Mouse (Mus musculus) intestine, postnatal 0 days (tissue): ENCODE data around the gene Gm35549. TPM values are rescaled to one million over a fixed set of nuclear protein-coding genes. Genes with fewer than 3 reads are reported as not detected.

ENCODE experiments used
- ATAC-seq: fragments of 200-750 bp; cut with Nextera tagmentation; 2 replicates; pipeline ENCODE4 v1.8.0; 2017; ENCODE audit warnings: mild to moderate bottlenecking, moderate TSS enrichment, moderate library complexity
- H3K27ac ChIP-seq: fragments of 300-500 bp; sonication (generic); 2 replicates; pipeline ENCODE4 v1.5.1; 2014; ENCODE audit warnings: mild to moderate bottlenecking, low read depth, low read length, moderate library complexity
- H3K27me3 ChIP-seq: fragments of 300-500 bp; sonication (generic); replicated peaks from 2 replicates; pipeline ENCODE4 v1.6.1; 2014; ENCODE audit warnings: low read length, mixed read lengths; ENCODE audit not compliant: control insufficient read depth, insufficient read depth
- H3K36me3 ChIP-seq: fragments of 300-500 bp; sonication (generic); 2 replicates; pipeline ENCODE4 v1.6.1; 2014; ENCODE audit warnings: mild to moderate bottlenecking, moderate library complexity; ENCODE audit not compliant: control insufficient read depth, insufficient read depth
- H3K4me1 ChIP-seq: fragments of 300-500 bp; sonication (generic); replicated peaks from 2 replicates; pipeline ENCODE4 v1.6.1; 2014; ENCODE audit warnings: antibody characterized with exemption, low read length, mixed read lengths; ENCODE audit not compliant: control insufficient read depth, insufficient read depth
- H3K4me2 ChIP-seq: fragments of 300-500 bp; sonication (generic); replicated peaks from 2 replicates; pipeline ENCODE4 v1.6.1; 2014; ENCODE audit warnings: low read depth, mild to moderate bottlenecking, moderate library complexity
- H3K4me3 ChIP-seq: fragments of 300-500 bp; sonication (generic); 2 replicates; pipeline ENCODE4 v1.5.1; 2014; ENCODE audit warnings: low read depth, low read length
- H3K9ac ChIP-seq: fragments of 300-500 bp; sonication (generic); 2 replicates; pipeline ENCODE4 v1.6.1; 2014; ENCODE audit warnings: mild to moderate bottlenecking, low read depth, low read length
- H3K9me3 ChIP-seq: fragments of 300-500 bp; sonication (generic); 2 replicates; pipeline ENCODE4 v1.6.1; 2016; ENCODE audit warnings: mixed run types; ENCODE audit not compliant: control insufficient read depth
- CTCF ChIP-seq: sonication (generic); IDR thresholded peaks from 2 replicates; pipeline ENCODE4 v1.5.1; 2016; ENCODE audit warnings: low read depth, mild to moderate bottlenecking, control low read depth, antibody characterized with exemption, moderate library complexity
- WGBS: fragments of 180-500 bp; shearing (Covaris S2); extraction: QIAGEN DNeasy Blood & Tissue Kit; methylation state at CpG from one replicate; pipeline ENCODE4 v1.1.7; 2014; 5-methylcytosine and 5-hydroxymethylcytosine counted together
- polyA plus RNA-seq: library from polyadenylated mRNA; unstranded; fragments of >200 nt; fragmentation: Nextera tagmentation; extraction: Ambion mirVana; gene quantifications from 2 replicates; pipeline ENCODE4 v1.2.1, GENCODE M21; 2015

Gene Gm35549
- polyA plus RNA-seq, 1 experiment from 2014 or later = not detected

DNA sequence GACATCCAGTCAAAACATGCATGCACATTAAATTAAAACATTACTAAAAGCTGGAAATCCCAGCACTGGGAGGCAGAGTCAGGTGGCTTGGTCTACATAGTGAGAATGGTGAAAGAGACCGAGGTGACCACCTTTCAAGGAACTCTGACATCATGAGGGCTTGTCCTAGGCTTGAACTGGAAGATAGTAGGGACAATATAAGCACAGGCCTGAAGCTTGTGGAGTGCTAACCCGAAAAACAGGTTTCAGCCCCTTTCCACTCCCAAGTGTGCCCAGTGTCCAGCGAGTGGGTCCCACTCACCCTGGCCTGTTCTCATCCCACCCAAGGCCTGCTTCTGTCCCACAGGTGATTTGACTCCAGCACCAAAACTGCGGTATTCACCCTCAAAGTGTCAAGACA is 6.6 kb downstream of the Gm35549 start:
- no peaks in the 10 kb centered on the region for H3K9me3 ChIP-seq
- WGBS = 75% methylated on average over 4 of the region's 4 CpGs

DNA sequence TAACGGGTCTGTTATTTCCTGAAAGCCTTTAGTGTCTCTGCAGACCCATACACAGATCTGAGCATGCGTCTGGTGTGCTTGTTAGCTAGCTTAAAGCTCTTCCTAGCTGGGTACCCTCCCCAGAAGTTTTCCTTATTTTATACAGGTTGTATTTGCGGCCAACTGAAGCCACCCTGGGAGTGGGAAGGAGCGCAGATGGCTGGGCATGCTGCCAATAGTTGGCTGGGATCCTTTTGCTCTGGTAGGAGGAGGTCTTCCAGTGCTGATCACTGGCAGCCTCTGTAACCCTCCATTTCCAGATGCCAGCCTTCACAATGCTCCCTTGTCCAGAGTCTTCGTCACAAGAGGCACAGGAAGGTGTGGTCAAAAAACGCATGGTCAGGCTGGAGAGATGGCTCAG is 7.0 kb downstream of the Gm35549 start:
- H3K4me3 ChIP-seq = no peak overlapping the region
- H3K9ac ChIP-seq = no peak overlapping the region
- H3K27ac ChIP-seq = peak overlapping the region; percentile 41; the same call in 1 of the 2 replicates
- peaks cover 5% of the 10 kb centered on the region; the same call in 1 of the 2 replicates for H3K36me3 ChIP-seq
- no peaks in the 10 kb centered on the region for H3K9me3 ChIP-seq
- H3K27me3 ChIP-seq = no peaks in the 10 kb centered on the region
- H3K4me2 ChIP-seq = no peak overlapping the region
- WGBS = 56% methylated on average over 6 of the region's 6 CpGs
- TF ChIP-seq CTCF = no peak
- H3K4me1 ChIP-seq = no peaks in the 10 kb centered on the region
- no peak for ATAC-seq

More for the DNA sequence above, 6.6 kb downstream of the Gm35549 start:
- no peak for TF ChIP-seq CTCF
- Histone ChIP-seq H3K9ac (no peak overlapping the region), H3K4me3 (no peak overlapping the region), H3K4me2 (no peak overlapping the region), H3K36me3 (peaks cover 5% of the 10 kb centered on the region; the same call in 1 of the 2 replicates), H3K4me1 (no peaks in the 10 kb centered on the region), H3K27me3 (no peaks in the 10 kb centered on the region), H3K27ac (peak overlapping the region; percentile 41; the same call in 1 of the 2 replicates)
- 0 out of 2 replicates have a peak, but pooled peaks have one; percentile 38 for ATAC-seq

DNA sequence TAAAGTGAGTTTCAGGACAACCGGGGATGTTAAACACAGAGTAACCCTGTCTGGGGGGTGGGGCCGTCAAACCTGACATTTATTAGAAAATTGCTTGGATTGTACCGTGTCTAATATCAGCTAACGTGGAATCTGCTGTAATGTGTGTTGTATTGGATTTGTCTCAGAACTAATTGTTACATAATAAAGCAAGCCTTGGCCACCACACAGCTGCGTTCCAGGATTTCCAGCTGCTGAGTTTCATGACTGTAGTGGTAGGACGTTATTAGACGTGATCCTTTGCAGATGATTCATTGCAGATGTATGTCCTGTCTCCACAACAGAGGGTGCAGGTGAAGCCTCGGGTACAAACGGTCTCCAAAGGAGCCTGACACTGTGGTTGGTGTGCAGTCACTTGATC is 7.7 kb downstream of the Gm35549 start:
- no peak for TF ChIP-seq CTCF
- Histone ChIP-seq H3K27me3 (no peaks in the 10 kb centered on the region), H3K4me3 (no peak overlapping the region), H3K4me1 (no peaks in the 10 kb centered on the region), H3K36me3 (peaks cover 7% of the 10 kb centered on the region; the same call in 1 of the 2 replicates), H3K4me2 (no peak overlapping the region), H3K9me3 (no peaks in the 10 kb centered on the region), H3K27ac (no peak overlapping the region), H3K9ac (no peak overlapping the region)
- 70% methylated on average over 9 of the region's 9 CpGs for WGBS
- ATAC-seq = no peak

DNA sequence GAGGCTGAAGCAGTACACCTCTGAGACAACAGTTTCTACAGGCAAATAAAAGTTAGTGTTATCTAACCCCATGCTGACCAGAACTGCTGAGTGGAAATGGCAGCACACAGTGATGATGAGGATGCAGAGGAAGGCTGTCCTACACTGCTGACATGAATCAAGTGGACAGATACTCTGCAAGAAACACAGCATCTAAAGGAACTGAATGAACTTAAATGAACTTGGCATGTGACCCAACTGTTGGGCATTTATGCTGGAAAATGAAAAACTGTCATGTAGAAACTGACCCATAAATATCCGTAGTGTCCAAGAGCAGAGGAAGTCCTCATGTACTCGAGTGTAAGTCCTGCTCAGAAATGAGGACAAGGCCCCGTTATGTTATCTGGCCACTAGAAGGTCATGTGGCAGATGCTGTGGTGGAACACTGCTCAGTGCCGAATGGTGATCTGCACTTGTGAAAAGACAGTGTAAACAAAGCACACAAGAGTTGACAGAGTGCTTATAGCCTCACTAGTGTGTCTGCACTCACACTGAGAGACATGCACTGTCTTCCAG is 13.9 kb downstream of the Gm35549 start:
- WGBS = 74% methylated on average over 4 of the region's 4 CpGs
- no peak for TF ChIP-seq CTCF
- Histone ChIP-seq H3K36me3 (peaks cover 19% of the 10 kb centered on the region; the same call in 1 of the 2 replicates), H3K4me1 (no peaks in the 10 kb centered on the region), H3K4me2 (no peak overlapping the region), H3K27me3 (no peaks in the 10 kb centered on the region), H3K4me3 (no peak overlapping the region), H3K9ac (no peak overlapping the region), H3K27ac (no peak overlapping the region), H3K9me3 (no peaks in the 10 kb centered on the region)
- ATAC-seq = no peak

DNA sequence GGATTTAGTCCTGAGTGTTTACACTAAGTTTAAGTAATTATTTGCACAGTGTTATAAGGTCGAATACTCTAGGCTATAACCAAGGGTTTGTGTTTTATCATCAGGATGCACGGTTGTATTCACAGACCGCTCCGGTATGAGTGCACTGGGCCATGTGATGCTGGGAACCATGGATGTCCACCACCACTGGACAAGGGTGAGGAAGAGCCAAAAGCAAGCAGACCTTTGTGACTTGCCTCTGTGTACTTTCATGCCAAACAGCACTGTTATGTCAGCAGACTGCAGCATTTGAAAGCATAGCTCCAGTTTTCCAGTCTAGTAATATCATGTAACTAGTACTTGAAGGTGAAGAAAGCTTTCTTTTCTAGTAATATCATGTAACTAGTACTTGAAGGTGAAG is 17.1 kb downstream of the Gm35549 start:
- no peak overlapping the region for H3K9ac ChIP-seq
- WGBS = 62% methylated on average over 4 of the region's 4 CpGs
- no peak overlapping the region for H3K27ac ChIP-seq
- peaks cover 31% of the 10 kb centered on the region for H3K36me3 ChIP-seq
- no peak for TF ChIP-seq CTCF
- H3K9me3 ChIP-seq = no peaks in the 10 kb centered on the region
- no peak overlapping the region for H3K4me2 ChIP-seq
- no peak for ATAC-seq
- no peak overlapping the region for H3K4me3 ChIP-seq
- no peaks in the 10 kb centered on the region for H3K4me1 ChIP-seq
- H3K27me3 ChIP-seq = no peaks in the 10 kb centered on the region

DNA sequence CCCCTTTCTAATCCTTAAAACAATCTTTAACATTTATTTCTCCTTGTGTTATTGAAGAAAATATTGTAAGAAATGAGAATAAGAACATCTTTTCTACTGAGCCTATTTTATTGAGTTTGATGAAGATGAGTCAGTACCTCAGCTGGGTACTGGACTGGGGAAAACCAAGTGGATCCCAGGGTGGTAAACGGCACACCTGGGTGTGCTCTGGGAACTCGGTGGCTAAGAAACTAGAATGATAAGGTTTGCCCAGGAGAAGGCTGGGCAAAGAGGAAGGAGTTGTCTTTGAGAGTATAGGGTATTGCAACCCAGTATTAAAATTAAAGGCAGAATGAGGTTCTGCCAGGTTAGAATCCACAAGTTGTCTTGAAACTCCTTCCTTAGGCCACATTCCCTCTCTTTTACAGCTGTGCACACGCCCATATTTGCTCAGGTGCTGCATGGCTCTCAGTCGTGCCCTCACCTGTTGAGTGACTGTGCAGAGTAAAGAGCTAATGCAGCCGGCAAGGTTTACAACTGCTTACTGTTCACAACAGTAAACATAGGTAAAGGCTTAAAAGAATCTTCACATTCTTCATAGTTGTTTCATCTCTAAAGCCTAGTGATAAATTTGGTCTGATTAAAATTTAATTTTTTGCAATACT is 20.3 kb downstream of the Gm35549 start:
- Histone ChIP-seq H3K27ac (no peak overlapping the region), H3K36me3 (peaks cover 37% of the 10 kb centered on the region), H3K9me3 (no peaks in the 10 kb centered on the region), H3K4me3 (no peak overlapping the region), H3K4me2 (no peak overlapping the region), H3K27me3 (no peaks in the 10 kb centered on the region), H3K9ac (no peak overlapping the region), H3K4me1 (no peaks in the 10 kb centered on the region)
- peak; percentile 90 for ATAC-seq
- WGBS = 42% methylated on average over 5 of the region's 5 CpGs
- TF ChIP-seq CTCF = no peak
